Mouse (Mus musculus): ENCODE results near the gene Hyal2. TPM values are rescaled to one million over a fixed set of nuclear protein-coding genes. Genes with fewer than 3 reads are reported as not detected.

Gene Hyal2
- polyA plus RNA-seq, 1 experiment: 6.8 TPM

DNA sequence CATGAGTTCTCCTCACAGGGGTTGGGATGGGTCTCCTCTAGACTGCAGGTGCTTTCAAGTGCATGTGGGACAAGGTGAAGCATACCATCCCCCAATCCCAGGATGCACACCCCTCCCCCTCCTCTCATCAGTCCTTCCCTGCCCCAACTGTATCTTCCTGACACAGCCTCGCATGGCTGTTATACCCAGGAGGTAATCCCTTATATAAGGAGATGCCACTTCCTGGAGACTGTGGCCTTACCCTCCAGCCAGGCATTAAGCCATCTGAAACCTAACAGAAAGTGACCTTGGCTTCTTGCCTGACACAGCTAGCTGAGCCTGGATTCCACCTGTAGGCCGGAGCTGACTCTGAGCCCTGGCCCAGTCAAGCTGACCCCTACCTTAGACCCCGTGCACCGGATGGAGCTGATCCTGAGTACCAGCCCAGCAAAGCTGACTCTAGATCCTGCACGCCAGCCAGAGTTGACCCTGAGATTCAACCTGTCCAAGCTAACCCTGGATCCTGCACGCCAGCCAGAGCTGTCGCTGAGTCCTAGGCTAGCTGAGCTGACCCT is 14.8 kb downstream of the Hyal2 start:
- Histone ChIP-seq H3K27ac (ENCODE audit: control insufficient read depth, insufficient read depth, low read depth, low read length, poor library complexity) (peak overlapping the region; percentile 56), H3K4me1 (ENCODE audit: control insufficient read depth, insufficient read depth, low read length) (peaks cover 1% of the 10 kb centered on the region; the same call in 1 of the 2 replicates), H3K4me3 (replicated peaks; ENCODE audit: control insufficient read depth, low read depth, low read length) (no peak overlapping the region)
- TF ChIP-seq CTCF (IDR thresholded peaks at IDR 0.05; ENCODE audit: control insufficient read depth, insufficient read depth, low read length): no peak
- no peak for TF ChIP-seq POLR2A (IDR thresholded peaks at IDR 0.05; ENCODE audit: borderline replicate concordance, control insufficient read depth, low read depth, low read length)
- WGBS: 77% methylated on average over 7 of the region's 7 CpGs

DNA sequence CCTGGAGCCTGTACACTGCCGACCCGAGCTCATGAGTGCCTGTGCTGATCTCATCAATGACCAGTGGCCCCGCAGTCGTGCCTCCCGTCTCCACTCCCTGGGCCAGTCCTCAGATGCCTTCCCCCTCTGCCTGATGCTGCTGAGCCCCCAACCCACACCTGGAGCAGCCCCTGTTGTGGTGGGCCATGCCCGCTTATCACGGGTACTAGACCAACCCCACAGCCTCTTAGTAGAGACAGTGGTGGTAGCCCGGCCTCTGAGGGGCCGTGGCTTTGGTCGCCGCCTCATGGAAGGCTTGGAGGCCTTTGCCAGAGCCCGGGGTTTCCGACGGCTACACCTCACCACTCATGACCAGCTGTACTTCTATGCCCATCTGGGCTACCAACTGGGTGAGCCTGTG is 15.4 kb downstream of the Hyal2 start:
- Histone ChIP-seq H3K4me1 (ENCODE audit: control insufficient read depth, insufficient read depth, low read length) (peaks cover 1% of the 10 kb centered on the region; the same call in 1 of the 2 replicates), H3K27ac (ENCODE audit: control insufficient read depth, insufficient read depth, low read depth, low read length, poor library complexity) (no peak overlapping the region; the same call in 1 of the 2 replicates)
- WGBS: 92% methylated on average over 14 of the region's 14 CpGs

GRCm38 (mm10) chr9:107586504-107586903 is 18.8 kb downstream of the Hyal2 start:
- Histone ChIP-seq H3K27ac (ENCODE audit: control insufficient read depth, insufficient read depth, low read depth, low read length, poor library complexity) (peak overlapping the region; percentile 73), H3K4me3 (replicated peaks; ENCODE audit: control insufficient read depth, low read depth, low read length) (peak overlapping the region; percentile 48), H3K4me1 (ENCODE audit: control insufficient read depth, insufficient read depth, low read length) (peaks cover 1% of the 10 kb centered on the region; the same call in 1 of the 2 replicates)
- WGBS: 84% methylated on average over 5 of the region's 5 CpGs
- TF ChIP-seq CTCF (IDR thresholded peaks at IDR 0.05; ENCODE audit: control insufficient read depth, insufficient read depth, low read length) (no peak), POLR2A (IDR thresholded peaks at IDR 0.05; ENCODE audit: borderline replicate concordance, control insufficient read depth, low read depth, low read length) (no peak)

More for the DNA sequence above, 15.4 kb downstream of the Hyal2 start:
- H3K4me3 ChIP-seq (replicated peaks; ENCODE audit: control insufficient read depth, low read depth, low read length): no peak overlapping the region
- no peak for TF ChIP-seq CTCF (IDR thresholded peaks at IDR 0.05; ENCODE audit: control insufficient read depth, insufficient read depth, low read length)
- TF ChIP-seq POLR2A (IDR thresholded peaks at IDR 0.05; ENCODE audit: borderline replicate concordance, control insufficient read depth, low read depth, low read length): no peak

DNA sequence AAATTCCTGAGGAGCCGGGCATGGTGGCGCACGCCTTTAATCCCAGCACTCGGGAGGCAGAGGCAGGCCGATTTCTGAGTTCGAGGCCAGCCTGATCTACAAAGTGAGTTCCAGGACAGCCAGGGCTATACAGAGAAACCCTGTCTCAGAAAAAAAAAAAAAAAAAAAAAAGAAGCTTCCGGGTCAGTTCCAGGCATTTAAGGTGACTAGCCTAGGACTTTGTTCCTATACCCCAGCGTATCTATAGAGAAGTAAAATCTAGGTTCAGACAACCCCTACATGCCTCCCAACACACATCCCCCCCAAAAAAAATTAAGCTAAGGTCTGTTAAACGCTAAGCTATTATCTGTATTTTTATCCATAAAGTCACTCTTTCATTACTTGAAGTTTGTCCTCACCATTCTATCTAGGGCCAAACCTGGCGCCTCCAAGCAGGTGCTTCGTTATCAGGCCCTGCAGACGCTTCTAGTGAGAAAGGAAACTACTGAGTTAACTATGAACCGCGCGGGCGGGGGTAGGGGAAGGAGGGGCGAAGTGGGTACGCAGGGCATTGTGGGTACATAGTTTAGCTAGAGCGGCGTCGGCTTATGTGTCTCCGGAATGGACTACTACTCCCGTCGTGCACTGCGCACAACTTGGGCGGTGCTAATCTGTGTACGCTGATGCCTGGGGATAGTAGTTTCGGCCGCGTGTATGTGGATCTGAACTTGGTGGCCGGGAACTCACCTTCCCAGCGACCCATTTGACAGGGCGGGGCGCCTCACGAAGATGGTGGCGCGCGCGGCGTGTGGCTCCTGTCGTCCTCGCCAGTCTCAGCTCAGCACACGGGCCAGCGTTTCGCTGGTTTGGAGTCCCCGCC is 19.5 kb downstream of the Hyal2 start, which contains the start of gene Ifrd2:
Gene Ifrd2 (plus strand): TSS at position 669 of the 859 bp plus-strand sequence.
- peaks cover 1% of the 10 kb centered on the region; the same call in 1 of the 2 replicates for H3K4me1 ChIP-seq (ENCODE audit: control insufficient read depth, insufficient read depth, low read length)

DNA sequence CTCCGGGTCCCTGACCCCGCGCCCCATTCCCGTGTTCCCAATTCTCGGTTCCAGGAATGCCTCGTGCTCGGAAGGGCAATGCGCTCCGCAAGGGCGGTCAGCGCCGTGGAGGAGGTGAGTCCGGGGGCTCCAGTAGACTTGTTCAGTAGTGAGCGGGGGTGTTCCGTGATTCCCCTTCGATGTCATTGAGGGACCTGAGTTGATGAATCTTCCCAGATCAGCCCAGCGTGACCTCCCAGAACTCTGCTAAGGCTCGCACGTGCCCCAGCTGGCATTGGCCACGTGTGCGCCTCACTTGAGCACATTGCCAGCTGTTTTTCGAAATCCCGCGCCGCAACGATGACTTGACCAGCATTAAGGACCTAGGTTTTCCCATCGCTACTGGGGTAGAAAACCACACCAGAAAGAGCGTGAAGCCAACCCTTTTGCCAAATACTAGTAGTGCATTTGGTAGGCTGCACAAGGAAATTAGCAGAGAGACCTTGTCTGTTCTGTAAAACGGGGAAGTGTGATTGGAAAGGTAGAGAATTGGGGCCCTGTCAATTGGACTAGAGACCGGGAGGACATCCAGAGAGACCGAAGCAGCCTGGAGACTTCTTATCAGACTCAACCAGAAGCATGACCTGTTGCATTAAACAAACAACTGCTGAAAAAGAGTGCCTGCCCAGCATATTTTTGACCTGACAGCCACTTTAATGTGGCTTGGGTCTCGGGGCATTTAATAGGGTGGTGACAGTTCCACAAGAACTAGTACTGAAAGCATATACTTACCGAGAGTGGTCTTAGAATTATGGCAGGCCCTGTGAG is 20.3 kb downstream of the Hyal2 start:
- H3K4me1 ChIP-seq (ENCODE audit: control insufficient read depth, insufficient read depth, low read length): peaks cover 1% of the 10 kb centered on the region; the same call in 1 of the 2 replicates
- peak overlapping the region; percentile 89 for H3K27ac ChIP-seq (ENCODE audit: control insufficient read depth, insufficient read depth, low read depth, low read length, poor library complexity)
- H3K4me3 ChIP-seq (replicated peaks; ENCODE audit: control insufficient read depth, low read depth, low read length): peak overlapping the region; percentile 79
- TF ChIP-seq POLR2A (IDR thresholded peaks at IDR 0.05; ENCODE audit: borderline replicate concordance, control insufficient read depth, low read depth, low read length) (no peak), CTCF (IDR thresholded peaks at IDR 0.05; ENCODE audit: control insufficient read depth, insufficient read depth, low read length) (no peak)
- under 1% methylated on average over 33 of the region's 33 CpGs for WGBS

More for the DNA sequence above, 19.5 kb downstream of the Hyal2 start, which contains the start of gene Ifrd2:
- Histone ChIP-seq H3K27ac (ENCODE audit: control insufficient read depth, insufficient read depth, low read depth, low read length, poor library complexity) (peak within 1 kb of the TSS; percentile 89), H3K4me3 (replicated peaks; ENCODE audit: control insufficient read depth, low read depth, low read length) (peak within 1 kb of the TSS; percentile 79)
- TF ChIP-seq POLR2A (IDR thresholded peaks at IDR 0.05; ENCODE audit: borderline replicate concordance, control insufficient read depth, low read depth, low read length) (peak; percentile 93), CTCF (IDR thresholded peaks at IDR 0.05; ENCODE audit: control insufficient read depth, insufficient read depth, low read length) (no peak)
- 10% methylated on average over 46 of the region's 46 CpGs for WGBS

GRCm38 (mm10) chr9:107590058-107590772 is 22.5 kb downstream of the Hyal2 start:
- no peak for TF ChIP-seq CTCF (IDR thresholded peaks at IDR 0.05; ENCODE audit: control insufficient read depth, insufficient read depth, low read length)
- TF ChIP-seq POLR2A (IDR thresholded peaks at IDR 0.05; ENCODE audit: borderline replicate concordance, control insufficient read depth, low read depth, low read length): no peak
- peaks cover 3% of the 10 kb centered on the region; the same call in 1 of the 2 replicates for H3K4me1 ChIP-seq (ENCODE audit: control insufficient read depth, insufficient read depth, low read length)
- peak overlapping the region; percentile 89 for H3K27ac ChIP-seq (ENCODE audit: control insufficient read depth, insufficient read depth, low read depth, low read length, poor library complexity)
- WGBS: 76% methylated on average over 25 of the region's 25 CpGs
- H3K4me3 ChIP-seq (replicated peaks; ENCODE audit: control insufficient read depth, low read depth, low read length): peak overlapping the region; percentile 50

DNA sequence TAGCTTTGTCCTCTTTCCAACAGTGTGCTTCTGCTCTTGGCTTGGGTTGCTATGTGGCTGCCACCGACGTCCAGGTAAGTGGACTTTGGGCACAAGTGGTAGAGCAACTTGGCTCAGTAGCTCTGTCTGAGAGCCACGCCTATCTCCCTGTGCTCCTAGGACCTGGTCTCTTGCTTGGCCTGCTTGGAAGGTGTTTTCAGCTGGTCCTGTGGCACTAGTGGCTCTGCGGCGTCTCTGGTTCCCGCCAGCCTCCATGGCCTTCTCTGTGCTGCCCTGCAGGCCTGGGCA is 23.0 kb downstream of the Hyal2 start:
- peaks cover 3% of the 10 kb centered on the region; the same call in 1 of the 2 replicates for H3K4me1 ChIP-seq (ENCODE audit: control insufficient read depth, insufficient read depth, low read length)
- no peak overlapping the region for H3K4me3 ChIP-seq (replicated peaks; ENCODE audit: control insufficient read depth, low read depth, low read length)
- 0 out of 2 replicates have a peak overlapping the region, but pooled peaks have one; percentile 89 for H3K27ac ChIP-seq (ENCODE audit: control insufficient read depth, insufficient read depth, low read depth, low read length, poor library complexity)
- TF ChIP-seq CTCF (IDR thresholded peaks at IDR 0.05; ENCODE audit: control insufficient read depth, insufficient read depth, low read length) (no peak), POLR2A (IDR thresholded peaks at IDR 0.05; ENCODE audit: borderline replicate concordance, control insufficient read depth, low read depth, low read length) (no peak)
- 92% methylated on average over 6 of the region's 6 CpGs for WGBS
